In the genomic region with DNA sequence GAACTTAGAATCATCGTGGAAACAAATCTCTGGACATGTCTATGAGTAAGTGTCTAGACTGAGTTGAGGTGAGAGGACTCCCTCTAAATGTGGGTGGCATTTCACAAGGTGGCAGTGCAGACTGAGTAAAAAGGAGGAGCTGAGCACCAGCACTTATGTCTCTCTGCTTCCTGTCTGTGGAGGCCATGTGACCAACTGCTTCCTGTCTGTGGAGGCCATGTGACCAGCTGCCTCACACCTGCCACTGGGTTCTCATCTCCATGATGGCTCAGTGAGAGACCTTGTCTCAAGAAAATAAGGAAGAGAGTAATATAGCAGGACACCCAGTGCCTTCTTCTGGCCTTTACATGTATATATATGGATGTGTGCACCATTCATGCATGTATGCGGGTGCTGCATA, we compare ENCODE assay signal across 24 mouse cellular contexts.
"Had no signal": no experiment of that assay in that cellular context is flagged by ENCODE, and none has a peak within 500 bp of the region (broad histone marks: within the 10 kb centered on the region; RNA-seq: fewer than 3 reads in every experiment).

No protein-coding gene starts in this region.

- DNase-seq: gastrocnemius, postnatal 14 days; gastrocnemius, postnatal 36 days; heart, adult 18-20 months; heart, postnatal 14 days; heart, postnatal 36 days; kidney, adult 11 months; kidney, adult 2 months; kidney, adult 9 months; kidney, postnatal 14 days; kidney, postnatal 36 days; layer of hippocampus, adult 9-11 months; layer of hippocampus, postnatal 36 days; left cerebral cortex, postnatal 4 days had no signal

- H3K27me3 ChIP-seq: heart, embryonic 13.5 days; heart, embryonic 15.5 days; hindbrain, embryonic 15.5 days; kidney, embryonic 15.5 days; limb, embryonic 13.5 days; limb, embryonic 15.5 days had no signal

- H3K36me3 ChIP-seq: heart, embryonic 10.5 days; heart, embryonic 13.5 days; heart, embryonic 15.5 days; hindbrain, embryonic 13.5 days; hindbrain, embryonic 15.5 days; kidney, embryonic 15.5 days; limb, embryonic 13.5 days; limb, embryonic 15.5 days; liver, embryonic 12.5 days had no signal

- H3K4me3 ChIP-seq: heart, embryonic 10.5 days; heart, embryonic 13.5 days; heart, embryonic 15.5 days; hindbrain, embryonic 13.5 days; hindbrain, embryonic 15.5 days; kidney, embryonic 15.5 days; limb, embryonic 13.5 days; limb, embryonic 15.5 days; liver, embryonic 12.5 days had no signal

- H3K9me3 ChIP-seq: heart, embryonic 10.5 days; heart, embryonic 13.5 days; heart, embryonic 15.5 days; hindbrain, embryonic 13.5 days; hindbrain, embryonic 15.5 days; kidney, embryonic 15.5 days; limb, embryonic 15.5 days; liver, embryonic 12.5 days had no signal

- H3K4me1 ChIP-seq: hindbrain, embryonic 13.5 days; hindbrain, embryonic 15.5 days; liver, embryonic 12.5 days had no signal

- ATAC-seq: hindbrain, postnatal 0 days; intestine, embryonic 16.5 days; liver, embryonic 12.5 days had no signal
